Mouse (Mus musculus) liver, postnatal 0 days (tissue): Measurements from ENCODE around the gene Ppil6.

Experiments
- CTCF ChIP-seq: sonication (generic); IDR thresholded peaks from 2 replicates; pipeline ENCODE4 v1.5.1; 2016; ENCODE audit warnings: antibody characterized with exemption, low read depth
- EP300 ChIP-seq: IDR thresholded peaks from 2 replicates; pipeline ENCODE4 v1.6.1; 2016; ENCODE audit warnings: antibody characterized with exemption, low read depth, mild to moderate bottlenecking

- TF ChIP-seq CTCF (no peak), EP300 (peak; percentile 11)
Observed at GRCm38 (mm10) chr10:41450137-41450670, 40.0 kb upstream of the Ppil6 start, which contains the start of gene Zbtb24.
